Mouse (Mus musculus): Measurements from ENCODE around the gene Cdhr5. TPM values are rescaled to one million over a fixed set of nuclear protein-coding genes. Genes with fewer than 3 reads are reported as not detected.

Gene Cdhr5
- total RNA-seq, 1 experiment: 0.13 TPM

DNA sequence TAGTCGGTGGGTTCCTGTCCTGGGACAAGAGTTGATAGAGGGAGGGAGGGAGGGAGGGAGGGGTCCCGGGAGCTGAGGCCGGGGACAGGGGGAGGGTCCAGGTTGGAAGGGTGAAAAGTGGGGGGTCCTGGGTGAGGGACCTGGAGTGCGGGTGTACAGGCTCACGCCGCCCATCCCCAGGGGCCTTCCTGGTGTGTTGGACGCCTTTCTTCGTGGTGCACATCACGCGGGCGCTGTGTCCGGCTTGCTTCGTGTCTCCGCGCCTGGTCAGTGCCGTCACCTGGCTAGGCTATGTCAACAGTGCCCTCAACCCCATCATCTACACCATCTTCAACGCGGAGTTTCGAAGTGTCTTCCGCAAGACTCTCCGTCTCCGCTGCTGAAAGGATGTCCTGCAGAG, 17.9 kb upstream of the Cdhr5 start:
- no peak for DNase-seq (ENCODE audit: low read depth, low spot score)
- Histone ChIP-seq H3K4me3 (ENCODE audit: insufficient read depth in 1 of 2, low read depth in 1 of 2, low read length in 2 of 2, poor library complexity in 1 of 2, severe bottlenecking in 1 of 2) (peak overlapping the region; percentile 14 to 62), H3K9ac (ENCODE audit: insufficient read depth, low read depth, low read length, poor library complexity, severe bottlenecking) (peak overlapping the region; percentile 55; the same call in 1 of the 2 replicates), H3K9me3 (ENCODE audit: control insufficient read depth, insufficient read depth, low read depth, low read length) (no peaks in the 10 kb centered on the region), H3K27ac (ENCODE audit: insufficient read depth, low read depth, low read length, poor library complexity, severe bottlenecking) (no peak overlapping the region), H3K4me1 (ENCODE audit: control insufficient read depth in 2 of 2, insufficient read depth in 2 of 2, low read length in 2 of 2, poor library complexity in 1 of 2) (peaks cover 0 to 11% of the 10 kb centered on the region in 2 experiments; a peak in 1 of 4 replicates), H3K36me3 (ENCODE audit: control insufficient read depth, insufficient read depth, low read length, poor library complexity, severe bottlenecking) (peaks cover 8% of the 10 kb centered on the region; the same call in 1 of the 2 replicates)
- in situ Hi-C loops (cut with MboI; ENCODE audit: low sequenced_read_pairs in 2 of 2, unreplicated experiment in 2 of 2): no loop called here
- TF ChIP-seq ZNF384 (IDR thresholded peaks at IDR 0.05; ENCODE audit: low read depth, low read length) (no peak), CHD2 (IDR thresholded peaks at IDR 0.05; ENCODE audit: low read depth, low read length) (no peak), MAFK (IDR thresholded peaks at IDR 0.05; ENCODE audit: insufficient read depth, low read depth, low read length) (no peak), HCFC1 (IDR thresholded peaks at IDR 0.05; ENCODE audit: borderline replicate concordance, insufficient read depth, low read length) (no peak), ZC3H11A (IDR thresholded peaks at IDR 0.05; ENCODE audit: borderline replicate concordance, low read depth, low read length) (no peak)

DNA sequence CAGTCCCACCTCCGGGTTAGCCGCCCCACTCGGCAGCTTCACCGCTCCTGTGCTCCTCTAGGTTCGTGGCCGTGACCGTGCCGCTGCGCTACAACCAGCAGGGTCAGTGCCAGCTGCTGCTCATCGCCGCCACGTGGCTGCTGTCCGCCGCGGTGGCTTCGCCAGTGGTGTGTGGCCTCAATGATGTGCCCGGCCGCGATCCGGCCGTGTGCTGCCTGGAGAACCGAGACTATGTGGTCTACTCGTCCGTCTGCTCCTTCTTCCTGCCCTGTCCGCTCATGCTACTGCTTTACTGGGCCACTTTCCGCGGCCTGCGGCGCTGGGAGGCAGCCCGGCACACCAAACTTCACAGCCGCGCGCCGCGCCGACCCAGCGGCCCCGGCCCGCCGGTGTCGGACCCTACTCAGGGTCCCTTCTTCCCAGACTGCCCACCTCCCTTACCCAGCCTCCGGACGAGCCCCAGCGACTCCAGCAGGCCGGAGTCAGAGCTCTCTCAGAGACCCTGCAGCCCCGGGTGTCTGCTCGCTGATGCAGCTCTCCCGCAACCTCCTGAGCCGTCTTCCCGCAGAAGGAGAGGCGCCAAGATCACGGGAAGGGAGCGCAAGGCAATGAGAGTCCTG, 17.4 kb upstream of the Cdhr5 start:
- no peak overlapping the region for H3K27ac ChIP-seq (ENCODE audit: insufficient read depth, low read depth, low read length, poor library complexity, severe bottlenecking)

DNA sequence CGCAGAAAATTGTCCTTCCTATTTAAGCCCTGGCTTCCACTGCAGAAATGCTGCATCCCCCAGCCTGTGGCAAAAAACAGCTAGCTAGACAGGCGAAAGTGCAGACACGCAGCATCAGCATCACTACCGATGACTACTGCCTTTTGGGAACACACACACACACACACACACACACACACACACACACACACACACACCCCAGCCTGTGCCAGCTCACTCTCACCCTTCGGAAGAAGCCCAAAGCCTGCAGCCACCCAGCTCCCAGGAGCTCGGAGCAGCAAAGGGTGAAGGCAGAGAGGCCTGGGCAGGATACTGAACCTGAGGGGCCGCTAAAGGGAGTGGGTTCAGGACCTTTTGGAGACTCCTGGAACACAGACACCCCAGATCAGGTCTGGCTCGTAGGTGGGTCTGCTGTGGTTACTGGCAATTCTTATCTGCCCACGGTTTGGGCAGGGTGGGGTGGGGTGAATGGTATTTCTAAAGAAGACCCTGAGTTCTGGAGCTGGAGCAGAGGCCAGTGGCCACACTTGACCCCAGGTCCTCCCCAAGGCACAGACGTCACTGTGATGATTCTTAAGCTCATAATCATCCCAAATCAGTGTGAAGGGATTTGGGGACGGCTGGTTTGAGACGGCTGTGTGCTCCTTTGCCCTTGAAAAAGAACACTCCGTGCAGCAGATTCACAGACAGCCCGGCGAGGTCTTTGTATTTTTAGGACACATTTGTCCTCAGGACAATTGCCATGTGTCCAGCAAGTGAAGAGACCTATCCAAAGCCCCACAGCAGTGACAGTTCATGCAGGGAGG, 16.2 kb upstream of the Cdhr5 start:
- Histone ChIP-seq H3K27ac (ENCODE audit: insufficient read depth, low read depth, low read length, poor library complexity, severe bottlenecking) (no peak overlapping the region), H3K4me1 (ENCODE audit: control insufficient read depth in 2 of 2, insufficient read depth in 2 of 2, low read length in 2 of 2, poor library complexity in 1 of 2) (peaks cover 2 to 11% of the 10 kb centered on the region in 2 experiments; a peak in 3 of 4 replicates), H3K4me3 (ENCODE audit: insufficient read depth in 1 of 2, low read depth in 1 of 2, low read length in 2 of 2, poor library complexity in 1 of 2, severe bottlenecking in 1 of 2) (no peak overlapping the region; a peak in 1 of 4 replicates), H3K36me3 (ENCODE audit: control insufficient read depth, insufficient read depth, low read length, poor library complexity, severe bottlenecking) (peaks cover 5% of the 10 kb centered on the region; the same call in 1 of the 2 replicates), H3K9ac (ENCODE audit: insufficient read depth, low read depth, low read length, poor library complexity, severe bottlenecking) (no peak overlapping the region; the same call in 1 of the 2 replicates), H3K9me3 (ENCODE audit: control insufficient read depth, insufficient read depth, low read depth, low read length) (no peaks in the 10 kb centered on the region)
- DNase-seq (ENCODE audit: low read depth, low spot score): no peak
- in situ Hi-C loops (cut with MboI; ENCODE audit: low sequenced_read_pairs in 2 of 2, unreplicated experiment in 2 of 2): no loop called here
- TF ChIP-seq ZNF384 (IDR thresholded peaks at IDR 0.05; ENCODE audit: low read depth, low read length) (no peak), CHD2 (IDR thresholded peaks at IDR 0.05; ENCODE audit: low read depth, low read length) (no peak), HCFC1 (IDR thresholded peaks at IDR 0.05; ENCODE audit: borderline replicate concordance, insufficient read depth, low read length) (no peak), MAFK (IDR thresholded peaks at IDR 0.05; ENCODE audit: insufficient read depth, low read depth, low read length) (no peak), ZC3H11A (IDR thresholded peaks at IDR 0.05; ENCODE audit: borderline replicate concordance, low read depth, low read length) (no peak)

More for the DNA sequence above, 17.4 kb upstream of the Cdhr5 start:
- H3K4me3 ChIP-seq (ENCODE audit: insufficient read depth in 1 of 2, low read depth in 1 of 2, low read length in 2 of 2, poor library complexity in 1 of 2, severe bottlenecking in 1 of 2): peak overlapping the region; percentile 14 to 62
- no peak for DNase-seq (ENCODE audit: low read depth, low spot score)
- peaks cover 0 to 11% of the 10 kb centered on the region in 2 experiments; a peak in 1 of 4 replicates for H3K4me1 ChIP-seq (ENCODE audit: control insufficient read depth in 2 of 2, insufficient read depth in 2 of 2, low read length in 2 of 2, poor library complexity in 1 of 2)
- TF ChIP-seq MAFK (IDR thresholded peaks at IDR 0.05; ENCODE audit: insufficient read depth, low read depth, low read length): no peak
- TF ChIP-seq ZC3H11A (IDR thresholded peaks at IDR 0.05; ENCODE audit: borderline replicate concordance, low read depth, low read length): no peak
- no peak for TF ChIP-seq HCFC1 (IDR thresholded peaks at IDR 0.05; ENCODE audit: borderline replicate concordance, insufficient read depth, low read length)
- TF ChIP-seq CHD2 (IDR thresholded peaks at IDR 0.05; ENCODE audit: low read depth, low read length): no peak
- TF ChIP-seq ZNF384 (IDR thresholded peaks at IDR 0.05; ENCODE audit: low read depth, low read length): no peak
- H3K36me3 ChIP-seq (ENCODE audit: control insufficient read depth, insufficient read depth, low read length, poor library complexity, severe bottlenecking): peaks cover 5% of the 10 kb centered on the region; the same call in 1 of the 2 replicates
- in situ Hi-C loops (cut with MboI; ENCODE audit: low sequenced_read_pairs in 2 of 2, unreplicated experiment in 2 of 2): no loop called here
- H3K9me3 ChIP-seq (ENCODE audit: control insufficient read depth, insufficient read depth, low read depth, low read length): no peaks in the 10 kb centered on the region
- H3K9ac ChIP-seq (ENCODE audit: insufficient read depth, low read depth, low read length, poor library complexity, severe bottlenecking): peak overlapping the region; percentile 55

DNA sequence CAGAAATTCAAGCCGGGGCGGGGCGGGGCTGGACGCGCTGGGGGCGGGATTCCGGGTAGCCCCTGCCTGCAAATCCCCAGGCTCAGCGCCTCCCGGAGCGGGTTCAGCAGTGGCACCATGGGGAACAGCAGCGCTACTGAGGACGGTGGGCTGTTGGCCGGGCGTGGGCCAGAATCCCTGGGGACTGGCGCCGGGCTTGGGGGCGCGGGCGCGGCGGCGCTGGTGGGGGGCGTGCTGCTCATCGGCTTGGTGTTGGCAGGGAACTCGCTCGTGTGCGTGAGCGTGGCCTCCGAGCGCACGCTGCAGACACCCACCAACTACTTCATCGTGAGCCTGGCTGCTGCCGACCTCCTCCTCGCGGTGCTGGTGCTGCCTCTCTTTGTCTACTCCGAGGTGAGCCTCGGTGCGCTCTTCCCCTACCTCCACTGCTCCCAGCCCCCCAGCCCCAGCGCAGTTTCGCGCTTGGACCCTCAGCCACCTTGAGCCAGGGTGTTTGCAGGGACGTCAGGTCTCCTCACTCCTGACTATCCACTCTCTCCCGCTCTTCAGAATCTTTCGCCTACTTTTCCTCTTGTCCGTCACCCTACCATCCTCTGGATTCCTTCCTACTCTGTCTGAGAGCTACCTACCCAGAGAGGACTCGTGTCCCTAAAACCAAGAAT, 15.5 kb upstream of the Cdhr5 start, which contains the start of gene Drd4:
Gene Drd4, plus strand, starts transcription at position 86 of the 662 bp plus-strand sequence.
- 0 out of 2 replicates have a peak, but pooled peaks cover under 1% of the 10 kb centered on the region for H3K36me3 ChIP-seq (ENCODE audit: control insufficient read depth, insufficient read depth, low read length, poor library complexity, severe bottlenecking)
- no peak for DNase-seq (ENCODE audit: low read depth, low spot score)
- TF ChIP-seq HCFC1 (IDR thresholded peaks at IDR 0.05; ENCODE audit: borderline replicate concordance, insufficient read depth, low read length) (no peak), ZC3H11A (IDR thresholded peaks at IDR 0.05; ENCODE audit: borderline replicate concordance, low read depth, low read length) (no peak), ZNF384 (IDR thresholded peaks at IDR 0.05; ENCODE audit: low read depth, low read length) (no peak), CHD2 (IDR thresholded peaks at IDR 0.05; ENCODE audit: low read depth, low read length) (no peak), MAFK (IDR thresholded peaks at IDR 0.05; ENCODE audit: insufficient read depth, low read depth, low read length) (no peak)
- H3K27ac ChIP-seq (ENCODE audit: insufficient read depth, low read depth, low read length, poor library complexity, severe bottlenecking): no peak within 1 kb of the TSS
- H3K9ac ChIP-seq (ENCODE audit: insufficient read depth, low read depth, low read length, poor library complexity, severe bottlenecking): peak within 1 kb of the TSS; percentile 20
- in situ Hi-C loops (cut with MboI; ENCODE audit: low sequenced_read_pairs in 2 of 2, unreplicated experiment in 2 of 2): no loop called here
- peaks cover 2 to 11% of the 10 kb centered on the region in 2 experiments; a peak in 3 of 4 replicates for H3K4me1 ChIP-seq (ENCODE audit: control insufficient read depth in 2 of 2, insufficient read depth in 2 of 2, low read length in 2 of 2, poor library complexity in 1 of 2)
- peak within 1 kb of the TSS; percentile 49 to 65 for H3K4me3 ChIP-seq (ENCODE audit: insufficient read depth in 1 of 2, low read depth in 1 of 2, low read length in 2 of 2, poor library complexity in 1 of 2, severe bottlenecking in 1 of 2)
- H3K9me3 ChIP-seq (ENCODE audit: control insufficient read depth, insufficient read depth, low read depth, low read length): no peaks in the 10 kb centered on the region
